Mouse (Mus musculus): ENCODE measurements around the gene Tmcc1.

GRCm38 (mm10) chr6:115985622-115986021 lies 207.7 kb downstream of the Tmcc1 start:
- TF ChIP-seq EP300 (IDR thresholded peaks at IDR 0.05; ENCODE audit: low read depth in 1 of 2, low read length in 2 of 2) (no peak), MEF2A (IDR thresholded peaks at IDR 0.05; ENCODE audit: extremely low read depth, insufficient replicate concordance, low read depth, low read length, poor library complexity, severe bottlenecking) (no peak), POLR2A (IDR thresholded peaks at IDR 0.05; ENCODE audit: control insufficient read depth in 1 of 2, insufficient read depth in 1 of 2, low read depth in 1 of 2, low read length in 2 of 2, poor library complexity in 1 of 2) (no peak), E2F4 (IDR thresholded peaks at IDR 0.05; ENCODE audit: borderline replicate concordance, low read depth, low read length) (no peak), TCF12 (IDR thresholded peaks at IDR 0.05; ENCODE audit: low read depth, low read length) (no peak), CTCF (IDR thresholded peaks at IDR 0.05 in 2 of 3, conservative IDR thresholded peaks at IDR 0.05 in 1 of 3; ENCODE audit: control insufficient read depth in 1 of 3, insufficient read depth in 1 of 3, low read depth in 2 of 3, low read length in 3 of 3, poor library complexity in 1 of 3, severe bottlenecking in 1 of 3) (no peak), MYB (IDR thresholded peaks at IDR 0.05; ENCODE audit: low read depth, low read length) (no peak), MAZ (IDR thresholded peaks at IDR 0.05; ENCODE audit: low read depth, low read length) (no peak), TBP (IDR thresholded peaks at IDR 0.05; ENCODE audit: low read depth, low read length) (no peak), BHLHE40 (IDR thresholded peaks at IDR 0.05; ENCODE audit: borderline replicate concordance, low read depth, low read length) (no peak), RCOR1 (IDR thresholded peaks at IDR 0.05; ENCODE audit: low read depth, low read length) (no peak), CHD2 (IDR thresholded peaks at IDR 0.05; ENCODE audit: low read length) (no peak)

Data from MEL (cell line).